In genomic region chr16:62653817-62654216, GRCm38 (mm10) we compare ENCODE assay signal across 13 mouse cellular contexts.
DNase-seq lines count a peak whose midpoint lies in the region; ATAC-seq lines count a peak whose summit lies in the region.
"Had no signal": no experiment of that assay in that cellular context is flagged by ENCODE, and none has a peak within 500 bp of the region (broad histone marks: within the 10 kb centered on the region; RNA-seq: fewer than 3 reads in every experiment).

No protein-coding gene starts in this region.

- no peaks in the 10 kb centered on the region for H3K4me1 ChIP-seq in kidney, embryonic 15.5 days
- H3K4me1 ChIP-seq in forebrain, embryonic 13.5 days, result peaks cover 6% of the 10 kb centered on the region
- peaks cover 7% of the 10 kb centered on the region for H3K4me1 ChIP-seq in limb, embryonic 13.5 days
- H3K4me1 ChIP-seq: heart, embryonic 12.5 days had no signal

- 39% methylated on average over 8 of the region's 8 CpGs for WGBS in kidney, embryonic 15.5 days
- WGBS in forebrain, embryonic 13.5 days, result 20% methylated on average over 8 of the region's 8 CpGs
- WGBS in limb, embryonic 13.5 days, result 30% methylated on average over 8 of the region's 8 CpGs

- H3K36me3 ChIP-seq in kidney, embryonic 15.5 days, result no peaks in the 10 kb centered on the region
- no peaks in the 10 kb centered on the region for H3K36me3 ChIP-seq in forebrain, embryonic 13.5 days (ENCODE audit: poor library complexity, severe bottlenecking)
- no peaks in the 10 kb centered on the region for H3K36me3 ChIP-seq in limb, embryonic 13.5 days
- H3K36me3 ChIP-seq: heart, embryonic 12.5 days had no signal

- DNase-seq in kidney, adult 11 months, result no peak
- peak; percentile 18 for DNase-seq in Muller cell, postnatal 12 days (ENCODE audit: inconsistent ontology term)
- no peak for DNase-seq in adrenal gland, postnatal 10 days
- DNase-seq in spleen, adult 18-20 months, result no peak
- DNase-seq: left cerebral cortex, postnatal 4 days; right cerebral cortex, postnatal 14 days had no signal

- H3K4me3 ChIP-seq in kidney, embryonic 15.5 days (replicated peaks), result no peak overlapping the region
- H3K4me3 ChIP-seq in forebrain, embryonic 13.5 days, result peak overlapping the region; percentile 17; the same call in 1 of the 2 replicates
- peak overlapping the region; percentile 21; the same call in 1 of the 2 replicates for H3K4me3 ChIP-seq in limb, embryonic 13.5 days
- H3K4me3 ChIP-seq: heart, embryonic 12.5 days had no signal

- H3K27me3 ChIP-seq in kidney, embryonic 15.5 days, result no peaks in the 10 kb centered on the region
- H3K27me3 ChIP-seq in forebrain, embryonic 13.5 days, result no peaks in the 10 kb centered on the region
- no peaks in the 10 kb centered on the region for H3K27me3 ChIP-seq in limb, embryonic 13.5 days
- H3K27me3 ChIP-seq: heart, embryonic 12.5 days had no signal

- 0 out of 2 replicates have a peak, but pooled peaks have one; percentile 56 for ATAC-seq in kidney, embryonic 15.5 days (replicated peaks; ENCODE audit: low FRiP score)
- peak; percentile 84 for ATAC-seq in forebrain, embryonic 13.5 days
- ATAC-seq in limb, embryonic 13.5 days (ENCODE audit: low FRiP score, low read depth), result no peak
- ATAC-seq in granulocyte monocyte progenitor cell, adult 5-6 weeks (replicated peaks; ENCODE audit: poor library complexity, severe bottlenecking), result no peak
- ATAC-seq: intestine, embryonic 16.5 days; lung, postnatal 0 days had no signal

- no peaks in the 10 kb centered on the region for H3K9me3 ChIP-seq in kidney, embryonic 15.5 days (replicated peaks)
- H3K9me3 ChIP-seq in forebrain, embryonic 13.5 days (replicated peaks), result no peaks in the 10 kb centered on the region
- no peaks in the 10 kb centered on the region for H3K9me3 ChIP-seq in limb, embryonic 13.5 days
- H3K9me3 ChIP-seq: heart, embryonic 12.5 days had no signal

- no peak overlapping the region for H3K9ac ChIP-seq in kidney, embryonic 15.5 days
- H3K9ac ChIP-seq in forebrain, embryonic 13.5 days, result no peak overlapping the region
- no peak overlapping the region for H3K9ac ChIP-seq in limb, embryonic 13.5 days
- H3K9ac ChIP-seq: heart, embryonic 12.5 days had no signal

- H3K27ac ChIP-seq in kidney, embryonic 15.5 days, result no peak overlapping the region
- no peak overlapping the region for H3K27ac ChIP-seq in forebrain, embryonic 13.5 days
- H3K27ac ChIP-seq in limb, embryonic 13.5 days, result no peak overlapping the region

- H3K4me2 ChIP-seq in kidney, embryonic 15.5 days, result peak overlapping the region; percentile 43
- H3K4me2 ChIP-seq in forebrain, embryonic 13.5 days, result peak overlapping the region; percentile 50
- H3K4me2 ChIP-seq in limb, embryonic 13.5 days (replicated peaks), result peak overlapping the region; percentile 50
- H3K4me2 ChIP-seq: heart, embryonic 12.5 days had no signal

Comparison
In these comparisons a context has a peak if more than half of its experiments do, and no peak if none do; other contexts are left out.
1. ATAC-seq: peak in kidney, embryonic 15.5 days (single experiment) and forebrain, embryonic 13.5 days (single experiment); none in limb, embryonic 13.5 days (single experiment) and granulocyte monocyte progenitor cell, adult 5-6 weeks (single experiment).
2. Peak in every context shown above with its lines, with median percentiles within 50 percentile points of each other: H3K4me2 ChIP-seq.